Mouse (Mus musculus): ENCODE results near the gene Rapgef1. TPM values are rescaled to one million over a fixed set of nuclear protein-coding genes. Genes with fewer than 3 reads are reported as not detected.
A peak's percentile ranks its signal among the peaks of the same experiment; 100 is the strongest.

Rapgef1 gene
- total and polyA plus RNA-seq, 3 experiments = 86.5 to 185 (median 170) TPM

DNA sequence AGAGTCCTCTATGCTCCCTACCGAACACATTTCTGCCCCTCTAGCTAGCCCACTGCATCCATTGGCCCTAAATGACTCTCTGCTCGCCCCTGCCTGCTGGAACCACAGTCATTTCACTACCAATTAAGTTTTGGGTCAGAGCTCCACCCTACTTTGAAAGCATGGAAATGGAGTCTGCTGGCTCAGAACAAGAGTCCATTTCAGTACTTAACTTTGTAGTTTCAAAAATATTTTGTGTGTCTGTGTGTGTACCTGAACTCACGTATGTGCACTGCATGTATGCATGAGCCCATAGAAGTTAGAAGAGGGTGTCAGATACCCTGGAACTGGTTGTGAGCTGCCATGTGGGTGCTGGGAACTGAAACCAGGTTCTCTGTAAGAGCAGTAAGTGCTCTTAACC is 7.8 kb downstream of the Rapgef1 start:
- DNase-seq (ENCODE audit: extremely low read depth) = no peak
- Histone ChIP-seq H3K27me3 (replicated peaks) (no peaks in the 10 kb centered on the region), H3K9me3 (replicated peaks; ENCODE audit: low read length) (no peaks in the 10 kb centered on the region), H3K4me3 (replicated peaks in 1 of 3; ENCODE audit: low read depth in 2 of 3, low read length in 2 of 3, poor library complexity in 1 of 3) (no peak overlapping the region), H3K27ac (ENCODE audit: insufficient read depth, low read depth) (peak overlapping the region; percentile 98), H3K4me2 (ENCODE audit: insufficient read depth, low read depth, poor library complexity, severe bottlenecking) (peak overlapping the region; percentile 42; the same call in 1 of the 2 replicates), H3K4me1 (ENCODE audit: control insufficient read depth in 1 of 2, insufficient read depth in 2 of 2) (peaks cover 72 to 94% of the 10 kb centered on the region in 2 experiments), H3K36me3 (replicated peaks in 1 of 2; ENCODE audit: control insufficient read depth in 1 of 2, insufficient read depth in 1 of 2, low read length in 1 of 2) (peaks cover 12 to 61% of the 10 kb centered on the region in 2 experiments), H3K9ac (ENCODE audit: insufficient read depth, low read depth) (no peak overlapping the region), H3K79me2 (replicated peaks; ENCODE audit: control insufficient read depth, extremely low read depth, insufficient read depth, poor library complexity, severe bottlenecking) (peaks cover 77% of the 10 kb centered on the region)
- dilution Hi-C loops (cut with MboI; ENCODE audit: extremely low pct_ligation_motif_present, extremely low pct_unique_long_range_greater_than_20kb, low sequenced_read_pairs) = no loop called here
- in situ Hi-C loops (cut with MboI; ENCODE audit: low pct_ligation_motif_present, low pct_unique_long_range_greater_than_20kb, low sequenced_read_pairs) = loop anchor here (5.0 kb wide), 1 partner anchor 45 kb away; no protein-coding TSS in a partner anchor
- TF ChIP-seq ETS1 (conservative IDR thresholded peaks at IDR 0.05; ENCODE audit: low read depth, low read length) (peak; percentile 22; the same call in 1 of the 2 replicates), E2F4 (IDR thresholded peaks at IDR 0.05; ENCODE audit: insufficient replicate concordance, low read depth, low read length) (no peak), TBP (conservative IDR thresholded peaks at IDR 0.05; ENCODE audit: low read depth, low read length) (0 out of 2 replicates have a peak, but pooled peaks have one; percentile 26), RAD21 (IDR thresholded peaks at IDR 0.05; ENCODE audit: low read depth, low read length) (no peak), MYC (IDR thresholded peaks at IDR 0.05; ENCODE audit: low read depth, low read length) (peak; percentile 80), MAZ (IDR thresholded peaks at IDR 0.05; ENCODE audit: low read depth, low read length) (no peak; the same call in 1 of the 2 replicates), TCF12 (IDR thresholded peaks at IDR 0.05; ENCODE audit: low read depth, low read length) (peak; percentile 29; the same call in 1 of the 2 replicates), PAX5 (IDR thresholded peaks at IDR 0.05; ENCODE audit: low read length) (no peak), MEF2A (IDR thresholded peaks at IDR 0.05; ENCODE audit: borderline replicate concordance, low read depth, low read length) (no peak; the same call in 1 of the 2 replicates), MAFK (IDR thresholded peaks at IDR 0.05; ENCODE audit: insufficient replicate concordance, low read length) (peak; percentile 7; the same call in 1 of the 2 replicates), EP300 (IDR thresholded peaks at IDR 0.05; ENCODE audit: low read length) (peak; percentile 81), CHD1 (IDR thresholded peaks at IDR 0.05; ENCODE audit: low read depth, low read length) (no peak), RCOR1 (conservative IDR thresholded peaks at IDR 0.05; ENCODE audit: low read depth, low read length) (peak; percentile 64; the same call in 1 of the 2 replicates), NRF1 (IDR thresholded peaks at IDR 0.05; ENCODE audit: low read depth, low read length) (peak; percentile 7; the same call in 1 of the 2 replicates), BHLHE40 (IDR thresholded peaks at IDR 0.05; ENCODE audit: low read depth, low read length) (peak; percentile 50), MAX (IDR thresholded peaks at IDR 0.05; ENCODE audit: low read length) (peak; percentile 39; the same call in 1 of the 2 replicates), JUN (IDR thresholded peaks at IDR 0.05; ENCODE audit: insufficient read depth, low read depth, low read length) (peak; percentile 43; the same call in 1 of the 2 replicates), GABPA (IDR thresholded peaks at IDR 0.05; ENCODE audit: insufficient replicate concordance, low read depth, low read length) (no peak), CHD2 (IDR thresholded peaks at IDR 0.05; ENCODE audit: low read length) (peak; percentile 34), JUND (conservative IDR thresholded peaks at IDR 0.05; ENCODE audit: low read depth, low read length) (peak; percentile 87), IRF4 (IDR thresholded peaks at IDR 0.05; ENCODE audit: low read depth, low read length) (peak; percentile 88)

Measured in CH12.LX (cell line).